Mouse (Mus musculus) MEL (cell line): ENCODE results near the gene Shmt2. TPM values are rescaled to one million over a fixed set of nuclear protein-coding genes. Genes with fewer than 3 reads are reported as not detected.

Experiments used
- DNase-seq: peaks from one replicate; pipeline ENCODE4 v3.0.0; 2011; ENCODE audit warnings: low read depth, low spot score
- H3K27ac ChIP-seq: 2 replicates; pipeline ENCODE4 v1.5.1; 2012; ENCODE audit warnings: low read depth, mild to moderate bottlenecking, control low read depth, low read length, moderate library complexity; ENCODE audit not compliant: control insufficient read depth
- H3K27me3 ChIP-seq, 2 experiments: fragments of 150-350 bp in 1 of 2; sonication (generic) in 1 of 2; 2 replicates each; pipeline ENCODE4 v1.6.1; 2012; ENCODE audit warnings: low read length in 2 of 2, mild to moderate bottlenecking in 2 of 2, improper control_type of control experiment in 1 of 2, moderate library complexity in 1 of 2; ENCODE audit not compliant: insufficient read depth in 2 of 2, control insufficient read depth in 1 of 2
- H3K36me3 ChIP-seq, 2 experiments: 2 replicates each; pipeline ENCODE4 v1.6.1; 2012 to 2014; ENCODE audit warnings: low read length in 2 of 2, improper control_type of control experiment in 1 of 2, inconsistent platforms in 1 of 2, mild to moderate bottlenecking in 1 of 2; ENCODE audit not compliant: insufficient read depth in 2 of 2, control insufficient read depth in 1 of 2
- H3K4me1 ChIP-seq, 2 experiments: fragments of 150-350 bp in 1 of 2; sonication (generic) in 1 of 2; 2 replicates each; pipeline ENCODE4 v1.6.1; 2012; ENCODE audit warnings: low read length in 2 of 2, improper control_type of control experiment in 1 of 2, mild to moderate bottlenecking in 1 of 2; ENCODE audit not compliant: insufficient read depth in 2 of 2, control insufficient read depth in 1 of 2
- H3K4me3 ChIP-seq, 2 experiments: fragments of 150-350 bp in 1 of 2; sonication (generic) in 1 of 2; 2 replicates each; pipeline ENCODE4 v1.5.1; 2012; ENCODE audit warnings: low read depth in 2 of 2, low read length in 2 of 2, mild to moderate bottlenecking in 2 of 2, moderate library complexity in 2 of 2, control low read depth in 1 of 2, improper control_type of control experiment in 1 of 2; ENCODE audit not compliant: control insufficient read depth in 1 of 2, insufficient read depth in 1 of 2
- H3K79me2 ChIP-seq: 2 replicates; pipeline ENCODE4 v1.6.1; 2012; ENCODE audit warnings: mild to moderate bottlenecking, low read length, moderate library complexity; ENCODE audit not compliant: control insufficient read depth, poor library complexity, insufficient read depth
- H3K9ac ChIP-seq: 2 replicates; pipeline ENCODE4 v1.6.1; 2012; ENCODE audit warnings: low read depth, mild to moderate bottlenecking, control low read depth, low read length, moderate library complexity; ENCODE audit not compliant: control insufficient read depth, poor library complexity, severe bottlenecking
- H3K9me3 ChIP-seq: fragments of 150-350 bp; sonication (generic); replicated peaks from 2 replicates; pipeline ENCODE4 v1.6.1; 2012; ENCODE audit warnings: mild to moderate bottlenecking, low read length, improper control_type of control experiment, moderate library complexity; ENCODE audit not compliant: insufficient read depth
- CHD1 ChIP-seq: IDR thresholded peaks from 2 replicates; pipeline ENCODE4 v1.6.1; 2012; ENCODE audit warnings: low read depth, mild to moderate bottlenecking, inconsistent platforms, low read length, improper control_type of control experiment
- CTCF ChIP-seq, 3 experiments: IDR thresholded peaks in 2 of 3; conservative IDR thresholded peaks in 1 of 3; 2 replicates each; pipeline ENCODE4 v1.5.1; 2011 to 2012; ENCODE audit warnings: low read length in 3 of 3, low read depth in 2 of 3, mild to moderate bottlenecking in 2 of 3, improper control_type of control experiment in 1 of 3, inconsistent platforms in 1 of 3, mixed read lengths in 1 of 3, moderate library complexity in 1 of 3; ENCODE audit not compliant: control insufficient read depth in 1 of 3, insufficient read depth in 1 of 3, poor library complexity in 1 of 3, severe bottlenecking in 1 of 3
- E2F4 ChIP-seq: IDR thresholded peaks from 2 replicates; pipeline ENCODE4 v1.6.1; 2011; ENCODE audit warnings: low read depth, low read length, improper control_type of control experiment, borderline replicate concordance
- EP300 ChIP-seq, 2 experiments: IDR thresholded peaks; 2 replicates each; pipeline ENCODE4 v1.6.1; 2011; ENCODE audit warnings: improper control_type of control experiment in 2 of 2, low read length in 2 of 2, low read depth in 1 of 2, mild to moderate bottlenecking in 1 of 2
- ETS1 ChIP-seq: IDR thresholded peaks from 2 replicates; pipeline ENCODE4 v1.6.1; 2012; ENCODE audit warnings: low read depth, mild to moderate bottlenecking, inconsistent platforms, low read length, improper control_type of control experiment, moderate library complexity
- JUND ChIP-seq: IDR thresholded peaks from 2 replicates; pipeline ENCODE4 v1.6.1; 2011; ENCODE audit warnings: low read depth, mild to moderate bottlenecking, improper control_type of control experiment, low read length
- KAT2A ChIP-seq: conservative IDR thresholded peaks from 2 replicates; pipeline ENCODE4 v1.6.1; 2012; ENCODE audit warnings: low read depth, low read length, improper control_type of control experiment, inconsistent platforms
- MAX ChIP-seq: IDR thresholded peaks from 2 replicates; pipeline ENCODE4 v1.6.1; 2011; ENCODE audit warnings: low read length, improper control_type of control experiment
- MAZ ChIP-seq: IDR thresholded peaks from 2 replicates; pipeline ENCODE4 v1.6.1; 2012; ENCODE audit warnings: low read depth, mild to moderate bottlenecking, inconsistent platforms, low read length, improper control_type of control experiment
- MEF2A ChIP-seq: IDR thresholded peaks from 2 replicates; pipeline ENCODE4 v1.6.1; 2014; ENCODE audit warnings: low read depth, mild to moderate bottlenecking, inconsistent platforms, low read length, improper control_type of control experiment; ENCODE audit not compliant: poor library complexity, insufficient replicate concordance, severe bottlenecking; ENCODE audit errors: extremely low read depth
- MYB ChIP-seq: IDR thresholded peaks from 2 replicates; pipeline ENCODE4 v1.6.1; 2011; ENCODE audit warnings: mild to moderate bottlenecking, low read depth, low read length, improper control_type of control experiment
- NRF1 ChIP-seq: IDR thresholded peaks from 2 replicates; pipeline ENCODE4 v1.6.1; 2014; ENCODE audit warnings: low read depth, mild to moderate bottlenecking, inconsistent platforms, low read length, improper control_type of control experiment, moderate library complexity; ENCODE audit not compliant: poor library complexity, insufficient read depth, severe bottlenecking
- POLR2AphosphoS2 ChIP-seq: IDR thresholded peaks from 2 replicates; pipeline ENCODE4 v1.6.1; 2011; ENCODE audit warnings: low read length, improper control_type of control experiment
- POLR2AphosphoS5 ChIP-seq: IDR thresholded peaks from 2 replicates; pipeline ENCODE4 v1.6.1; 2012; ENCODE audit warnings: low read depth, borderline replicate concordance, mild to moderate bottlenecking, inconsistent platforms, low read length, moderate library complexity, mixed read lengths
- RAD21 ChIP-seq: IDR thresholded peaks from 2 replicates; pipeline ENCODE4 v1.6.1; 2011; ENCODE audit warnings: mild to moderate bottlenecking, low read depth, low read length, improper control_type of control experiment
- SIN3A ChIP-seq: IDR thresholded peaks from 2 replicates; pipeline ENCODE4 v1.6.1; 2012; ENCODE audit warnings: low read length, improper control_type of control experiment, inconsistent platforms
- SMC3 ChIP-seq: IDR thresholded peaks from 2 replicates; pipeline ENCODE4 v1.6.1; 2011; ENCODE audit warnings: low read depth, low read length, improper control_type of control experiment
- TAL1 ChIP-seq: IDR thresholded peaks from 2 replicates; pipeline ENCODE4 v1.6.1; 2012; ENCODE audit warnings: mild to moderate bottlenecking, inconsistent platforms, low read length, moderate library complexity, mixed read lengths
- TCF12 ChIP-seq: IDR thresholded peaks from 2 replicates; pipeline ENCODE4 v1.6.1; 2014; ENCODE audit warnings: low read depth, mild to moderate bottlenecking, inconsistent platforms, low read length, improper control_type of control experiment, moderate library complexity
- UBTF ChIP-seq: IDR thresholded peaks from 2 replicates; pipeline ENCODE4 v1.6.1; 2012; ENCODE audit warnings: low read depth, mild to moderate bottlenecking, inconsistent platforms, low read length, improper control_type of control experiment, moderate library complexity, borderline replicate concordance; ENCODE audit not compliant: insufficient read depth
- USF1 ChIP-seq: IDR thresholded peaks from 2 replicates; pipeline ENCODE4 v1.6.1; 2014; ENCODE audit warnings: low read depth, mild to moderate bottlenecking, inconsistent platforms, low read length, improper control_type of control experiment, moderate library complexity
- USF2 ChIP-seq, 2 experiments: IDR thresholded peaks; 2 replicates each; pipeline ENCODE4 v1.6.1; 2011 to 2012; ENCODE audit warnings: improper control_type of control experiment in 2 of 2, low read length in 2 of 2, borderline replicate concordance in 1 of 2, inconsistent platforms in 1 of 2, low read depth in 1 of 2, mild to moderate bottlenecking in 1 of 2; ENCODE audit not compliant: insufficient read depth in 1 of 2
- ZKSCAN1 ChIP-seq: IDR thresholded peaks from 2 replicates; pipeline ENCODE4 v1.6.1; 2012; ENCODE audit warnings: low read depth, mild to moderate bottlenecking, inconsistent platforms, low read length, improper control_type of control experiment, moderate library complexity
- ZMIZ1 ChIP-seq: IDR thresholded peaks from 2 replicates; pipeline ENCODE4 v1.6.1; 2012; ENCODE audit warnings: low read depth, mild to moderate bottlenecking, inconsistent platforms, low read length, improper control_type of control experiment, moderate library complexity
- polyA plus RNA-seq, 2 experiments: library from polyadenylated mRNA; stranded (reverse) in 1 of 2; unstranded in 1 of 2; fragments of >175 nt in 1 of 2; fragments of >200 nt in 1 of 2; gene quantifications; 2 replicates each; pipeline versions ENCODE4 v1.2.1 to v1.2.4; 2012; ENCODE audit warnings: low replicate concordance in 2 of 2, low read depth in 1 of 2; ENCODE audit not compliant: insufficient read length in 2 of 2, insufficient read depth in 1 of 2, missing spikeins in 1 of 2
- total RNA-seq: library from RNA; depleted of rRNA; stranded (reverse); fragments of 300-350 nt; gene quantifications from 2 replicates; pipeline ENCODE4 v1.2.3, GENCODE M21; 2012

Shmt2 gene
- total and polyA plus RNA-seq, 3 experiments: 242 to 582 (median 263) TPM

DNA sequence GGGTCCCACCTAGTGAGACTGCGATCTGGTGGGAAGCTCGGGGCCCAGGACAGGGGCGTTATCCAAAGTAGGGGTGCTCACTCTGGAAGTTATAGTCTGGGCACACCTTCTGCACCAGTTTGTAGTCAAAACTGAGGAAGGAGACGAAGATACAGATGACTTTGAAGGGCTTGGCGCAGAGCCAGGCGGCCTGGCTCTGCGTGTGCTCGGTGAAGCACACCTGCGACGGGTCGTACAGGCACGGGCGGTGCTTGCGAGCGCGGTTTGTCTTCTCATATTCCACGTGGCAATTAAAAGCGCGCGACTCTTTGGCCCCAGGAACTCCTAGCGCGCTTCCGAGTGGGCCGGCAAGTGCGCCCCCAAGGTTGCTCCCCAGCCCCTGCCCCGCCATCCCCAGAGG, 3.8 kb upstream of the Shmt2 start:
- Histone ChIP-seq H3K36me3 (peaks cover 0 to 8% of the 10 kb centered on the region in 2 experiments; a peak in 2 of 4 replicates), H3K4me1 (peaks cover 2 to 7% of the 10 kb centered on the region in 2 experiments; a peak in 3 of 4 replicates), H3K9ac (no peak overlapping the region)
- no peak for TF ChIP-seq MYB
- TF ChIP-seq POLR2AphosphoS2: no peak
- TF ChIP-seq MAX: no peak
- TF ChIP-seq TCF12: no peak
- TF ChIP-seq ZMIZ1: no peak
- no peak for TF ChIP-seq SIN3A
- no peak for TF ChIP-seq UBTF
- TF ChIP-seq CHD1: no peak
- no peak for TF ChIP-seq JUND
- TF ChIP-seq MEF2A: no peak
- no peak for TF ChIP-seq USF1
- no peak for TF ChIP-seq SMC3
- TF ChIP-seq, all 39 proteins: peak for 0
- no peak for DNase-seq
- Histone ChIP-seq H3K27ac (no peak overlapping the region), H3K27me3 (no peaks in the 10 kb centered on the region), H3K9me3 (no peaks in the 10 kb centered on the region), H3K4me3 (no peak overlapping the region), H3K79me2 (peaks cover 12% of the 10 kb centered on the region)

DNA sequence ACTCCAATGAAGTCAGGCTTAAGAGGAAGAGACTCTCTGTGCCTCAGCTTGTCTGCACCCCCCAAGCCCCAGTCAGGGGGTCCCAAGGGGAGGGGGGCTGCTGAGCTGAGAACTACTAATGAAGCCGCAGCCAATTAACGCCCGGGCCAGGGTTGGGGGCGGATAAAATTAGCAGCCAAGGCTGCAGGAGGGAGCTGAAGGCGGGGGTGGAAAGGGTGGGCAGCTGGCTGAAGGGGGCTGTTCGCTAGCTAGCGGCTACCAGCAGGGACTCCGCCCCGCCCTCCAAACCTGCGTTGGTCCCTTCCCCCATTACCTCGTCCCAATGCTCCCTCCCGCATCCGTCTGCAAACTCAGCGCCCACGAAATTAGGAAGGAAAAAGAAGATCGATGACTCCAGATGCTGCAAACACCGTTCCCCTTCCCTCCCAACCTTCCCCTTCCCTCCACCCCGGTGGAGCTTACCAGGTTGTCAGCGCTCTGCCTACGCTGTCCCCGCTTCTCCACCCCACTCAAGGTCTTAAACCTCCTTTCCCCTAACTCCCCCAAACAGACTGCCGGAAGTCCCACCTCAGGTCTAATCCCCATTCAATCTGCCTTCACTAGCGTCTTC, 2.5 kb upstream of the Shmt2 start:
- DNase-seq: no peak
- no peaks in the 10 kb centered on the region for H3K27me3 ChIP-seq
- no peak overlapping the region for H3K9ac ChIP-seq
- H3K4me3 ChIP-seq: no peak overlapping the region
- H3K79me2 ChIP-seq: peaks cover 25% of the 10 kb centered on the region
- H3K4me1 ChIP-seq: peaks cover 2 to 13% of the 10 kb centered on the region in 2 experiments; a peak in 3 of 4 replicates
- TF ChIP-seq KAT2A: no peak
- H3K36me3 ChIP-seq: peaks cover 0 to 11% of the 10 kb centered on the region in 2 experiments; a peak in 3 of 4 replicates
- no peaks in the 10 kb centered on the region for H3K9me3 ChIP-seq
- H3K27ac ChIP-seq: no peak overlapping the region

DNA sequence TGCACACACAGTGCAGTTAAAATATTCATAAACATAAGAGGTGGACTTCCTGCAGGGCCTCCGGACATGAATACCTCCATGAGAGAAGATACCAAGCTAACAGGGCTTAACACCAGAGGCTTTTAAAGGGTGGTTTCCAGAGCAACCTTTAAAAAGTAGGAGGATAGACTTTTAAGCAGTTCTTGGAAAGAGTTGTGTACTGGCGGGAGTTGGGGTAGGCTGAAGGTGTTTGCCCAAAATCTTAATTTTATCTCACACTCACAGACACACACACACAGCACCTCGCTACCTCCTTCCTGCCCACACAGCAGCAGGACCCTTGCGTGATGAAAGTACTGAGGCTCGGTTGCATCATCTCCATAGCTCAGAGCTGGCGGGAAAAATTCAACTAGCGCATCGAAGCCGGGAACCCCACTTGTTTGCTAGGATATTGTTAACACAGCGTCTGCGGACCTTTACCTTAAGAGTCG, 598 bp downstream of the Shmt2 start:
- Histone ChIP-seq H3K27me3 (no peaks in the 10 kb centered on the region), H3K4me1 (peaks cover 2 to 21% of the 10 kb centered on the region in 2 experiments; a peak in 3 of 4 replicates)
- TF ChIP-seq TCF12 (peak; percentile 34; the same call in 1 of the 2 replicates), RAD21 (no peak), E2F4 (peak; percentile 98), MAZ (no peak), NRF1 (no peak), TAL1 (peak; percentile 71), ETS1 (0 out of 2 replicates have a peak, but pooled peaks have one; percentile 11), MAX (no peak), EP300 (IDR thresholded peaks at IDR 0.05; ENCODE audit: low read depth in 1 of 2, low read length in 2 of 2) (peak in 1 of 2 experiments; percentile 58; a peak in 1 of 4 replicates), USF2 (IDR thresholded peaks at IDR 0.05; ENCODE audit: borderline replicate concordance in 1 of 2, insufficient read depth in 1 of 2, low read depth in 1 of 2, low read length in 2 of 2) (no peak), ZKSCAN1 (no peak), CHD1 (peak; percentile 88; the same call in 1 of the 2 replicates), POLR2AphosphoS5 (peak; percentile 62; the same call in 1 of the 2 replicates), CTCF (IDR thresholded peaks at IDR 0.05 in 2 of 3, conservative IDR thresholded peaks at IDR 0.05 in 1 of 3; ENCODE audit: control insufficient read depth in 1 of 3, insufficient read depth in 1 of 3, low read depth in 2 of 3, low read length in 3 of 3, poor library complexity in 1 of 3, severe bottlenecking in 1 of 3) (no peak)

More for the DNA sequence above, 598 bp downstream of the Shmt2 start:
- H3K27ac ChIP-seq: peak overlapping the region; percentile 97
- peak overlapping the region; percentile 65 to 87 for H3K4me3 ChIP-seq
- H3K9me3 ChIP-seq: no peaks in the 10 kb centered on the region
- H3K36me3 ChIP-seq: peaks cover 0 to 24% of the 10 kb centered on the region in 2 experiments; a peak in 3 of 4 replicates
- H3K79me2 ChIP-seq: peaks cover 29% of the 10 kb centered on the region
- H3K9ac ChIP-seq: peak overlapping the region; percentile 96
- DNase-seq: peak; percentile 86
